ENCODE assay signal across 9 mouse cellular contexts in the genomic region with DNA sequence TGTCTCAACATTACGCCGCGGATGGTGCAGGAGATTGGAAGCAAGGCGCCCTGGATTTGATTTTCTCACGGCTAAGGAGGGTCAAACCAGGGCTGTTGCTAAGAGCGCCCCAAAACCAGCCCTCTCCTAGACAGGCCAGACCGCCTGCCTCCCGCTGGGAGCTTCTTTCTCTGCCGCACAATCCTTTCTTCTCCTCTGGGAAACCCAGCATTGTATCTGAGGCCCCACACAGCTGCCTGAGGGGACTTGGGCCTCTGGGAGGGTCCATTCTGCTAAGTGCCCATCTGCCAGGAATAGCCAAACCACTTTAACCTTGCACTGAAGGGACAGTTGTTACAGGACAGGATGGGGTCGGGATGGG. TPM values are rescaled to one million over a fixed set of nuclear protein-coding genes. Genes with fewer than 3 reads are reported as not detected.
DNase-seq lines count a peak whose midpoint lies in the region; ATAC-seq lines count a peak whose summit lies in the region.
"Had no signal": no experiment of that assay in that cellular context is flagged by ENCODE, and none has a peak within 500 bp of the region (broad histone marks: within the 10 kb centered on the region; RNA-seq: fewer than 3 reads in every experiment).

No protein-coding gene starts in this region.

- peak overlapping the region; percentile 70 for H3K9ac ChIP-seq in heart, embryonic 16.5 days (ENCODE audit: low read length)
- H3K9ac ChIP-seq in forebrain, embryonic 14.5 days (ENCODE audit: low read length): peak overlapping the region; percentile 82
- no peak overlapping the region for H3K9ac ChIP-seq in liver, embryonic 16.5 days (ENCODE audit: low read depth, low read length)

- H3K36me3 ChIP-seq in heart, embryonic 16.5 days (ENCODE audit: control insufficient read depth, insufficient read depth): peaks cover 3% of the 10 kb centered on the region; the same call in 1 of the 2 replicates
- peaks cover 29% of the 10 kb centered on the region for H3K36me3 ChIP-seq in forebrain, embryonic 14.5 days (ENCODE audit: control insufficient read depth, insufficient read depth, low read length)
- no peaks in the 10 kb centered on the region for H3K36me3 ChIP-seq in liver, embryonic 16.5 days (ENCODE audit: control insufficient read depth, insufficient read depth)

- no peak for DNase-seq in heart, postnatal 10 days
- peak; percentile 24 for DNase-seq in brain, embryonic 18.5 days (ENCODE audit: low read depth, low spot score)
- peak; percentile 74 for DNase-seq in forebrain, embryonic 14.5 days (ENCODE audit: low spot score)
- no peak for DNase-seq in urinary bladder, adult 2 months (ENCODE audit: low spot score)
- DNase-seq in left cerebral cortex, postnatal 14 days (ENCODE audit: low spot score in 2 of 2): no peak
- no peak for DNase-seq in adrenal gland, postnatal 25 days

- no peak overlapping the region for H3K27ac ChIP-seq in heart, embryonic 16.5 days (ENCODE audit: low read length)
- H3K27ac ChIP-seq in forebrain, embryonic 14.5 days (ENCODE audit: low read depth, low read length): peak overlapping the region; percentile 92
- no peak overlapping the region for H3K27ac ChIP-seq in liver, embryonic 16.5 days (ENCODE audit: low read length)

- no peaks in the 10 kb centered on the region for H3K27me3 ChIP-seq in heart, embryonic 16.5 days (ENCODE audit: control insufficient read depth, insufficient read depth, low read length)
- H3K27me3 ChIP-seq in forebrain, embryonic 14.5 days (replicated peaks; ENCODE audit: control insufficient read depth, insufficient read depth, low read length): no peaks in the 10 kb centered on the region
- peaks cover 14% of the 10 kb centered on the region for H3K27me3 ChIP-seq in liver, embryonic 16.5 days (ENCODE audit: control insufficient read depth, insufficient read depth, low read depth, low read length)
- H3K27me3 ChIP-seq: Patski had no signal

- intact Hi-C loops in heart, postnatal 10 days (cut with DNase I): no loop called here
- intact Hi-C loops in left cerebral cortex, postnatal 14 days (cut with DNase I): loop anchor here (2.0 kb wide), 1 partner anchor 40 kb away; no protein-coding TSS in a partner anchor

- H3K9me3 ChIP-seq in heart, embryonic 16.5 days (replicated peaks; ENCODE audit: control insufficient read depth, low read length): no peaks in the 10 kb centered on the region
- no peaks in the 10 kb centered on the region for H3K9me3 ChIP-seq in forebrain, embryonic 14.5 days (replicated peaks; ENCODE audit: control insufficient read depth, low read length)
- H3K9me3 ChIP-seq in liver, embryonic 16.5 days (replicated peaks; ENCODE audit: control insufficient read depth, low read length): no peaks in the 10 kb centered on the region

- peaks cover 10% of the 10 kb centered on the region; the same call in 1 of the 2 replicates for H3K4me1 ChIP-seq in heart, embryonic 16.5 days (ENCODE audit: control insufficient read depth, insufficient read depth, low read length)
- H3K4me1 ChIP-seq in forebrain, embryonic 14.5 days (ENCODE audit: control insufficient read depth, insufficient read depth, low read length): peaks cover 22% of the 10 kb centered on the region; the same call in 1 of the 2 replicates
- no peaks in the 10 kb centered on the region; the same call in 1 of the 2 replicates for H3K4me1 ChIP-seq in liver, embryonic 16.5 days (ENCODE audit: control insufficient read depth, low read depth, low read length)

- 0 out of 2 replicates have a peak, but pooled peaks have one; percentile 32 for ATAC-seq in heart, embryonic 16.5 days (replicated peaks; ENCODE audit: extremely low read depth, insufficient read depth, low FRiP score)
- peak; percentile 74 for ATAC-seq in forebrain, embryonic 14.5 days
- ATAC-seq in liver, embryonic 16.5 days (ENCODE audit: low read depth): no peak
- ATAC-seq: Patski had no signal

- WGBS in heart, embryonic 16.5 days: 5% methylated on average over 10 of the region's 10 CpGs
- 1% methylated on average over 10 of the region's 10 CpGs for WGBS in forebrain, embryonic 14.5 days
- 4% methylated on average over 10 of the region's 10 CpGs for WGBS in liver, embryonic 16.5 days (ENCODE audit: insufficient replicate concordance)

- peak overlapping the region; percentile 96 for H3K4me2 ChIP-seq in heart, embryonic 16.5 days (ENCODE audit: low read depth, low read length)
- peak overlapping the region; percentile 56 for H3K4me2 ChIP-seq in forebrain, embryonic 14.5 days (ENCODE audit: low read length)
- peak overlapping the region; percentile 61 for H3K4me2 ChIP-seq in liver, embryonic 16.5 days (ENCODE audit: low read depth, low read length)

- H3K4me3 ChIP-seq in heart, embryonic 16.5 days (ENCODE audit: low read length): peak overlapping the region; percentile 64
- H3K4me3 ChIP-seq in forebrain, embryonic 14.5 days (ENCODE audit: low read depth, low read length): peak overlapping the region; percentile 48
- H3K4me3 ChIP-seq in liver, embryonic 16.5 days (ENCODE audit: low read depth, low read length): peak overlapping the region; percentile 46

RNA-seq across cellular contexts. Expression of gene Tagln3, which starts 0.3 kb away (rescaled TPM):
- 2.2 and 2.4 TPM in 2 replicates for polyA plus RNA-seq in heart, embryonic 16.5 days (2015; fragmentation: Nextera tagmentation; extraction: Ambion mirVana)
- under 1 TPM; 0.20 to 0.22 TPM for total RNA-seq in heart, postnatal 10 days (2021)
- polyA plus RNA-seq in forebrain, embryonic 14.5 days (2014; fragmentation: Nextera tagmentation; extraction: Ambion mirVana): 538 and 598 TPM in 2 replicates
- polyA plus RNA-seq in liver, embryonic 16.5 days (2015; fragmentation: Nextera tagmentation; extraction: Ambion mirVana): 0.09 and 0.26 TPM in 2 replicates
- 1.4 and 2.0 TPM in 2 replicates for polyA plus RNA-seq in urinary bladder, adult 2 months (2012; rRNA removed)
- total RNA-seq in left cerebral cortex, postnatal 14 days (2021): 100 to 1,000 TPM; 302 to 304 TPM
- total RNA-seq in adrenal gland, postnatal 25 days (2021): 4.9 and 5.0 TPM in 2 replicates

RNA-seq across cellular contexts. Expression of gene Abhd10, which starts 18.0 kb away (rescaled TPM):
- polyA plus RNA-seq in heart, embryonic 16.5 days (2015; fragmentation: Nextera tagmentation; extraction: Ambion mirVana): 25.9 and 29.7 TPM in 2 replicates
- total RNA-seq in heart, postnatal 10 days (2021): 10 to 100 TPM; 19.2 TPM
- polyA plus RNA-seq in forebrain, embryonic 14.5 days (2014; fragmentation: Nextera tagmentation; extraction: Ambion mirVana): 38.4 and 41.2 TPM in 2 replicates
- 13.6 and 15.5 TPM in 2 replicates for polyA plus RNA-seq in liver, embryonic 16.5 days (2015; fragmentation: Nextera tagmentation; extraction: Ambion mirVana)
- polyA plus RNA-seq in urinary bladder, adult 2 months (2012; rRNA removed): 19.8 and 22.0 TPM in 2 replicates
- total RNA-seq in left cerebral cortex, postnatal 14 days (2021): 10 to 100 TPM; 20.1 to 22.5 TPM
- 23.3 and 30.0 TPM in 2 replicates for total RNA-seq in adrenal gland, postnatal 25 days (2021)

RNA-seq across cellular contexts. Expression of gene Tmprss7, which starts 31.3 kb away (rescaled TPM):
- polyA plus RNA-seq in heart, embryonic 16.5 days (2015; fragmentation: Nextera tagmentation; extraction: Ambion mirVana): not detected in 2 replicates
- not detected for total RNA-seq in heart, postnatal 10 days (2021)
- 0.41 and 0.73 TPM in 2 replicates for polyA plus RNA-seq in forebrain, embryonic 14.5 days (2014; fragmentation: Nextera tagmentation; extraction: Ambion mirVana)
- polyA plus RNA-seq in liver, embryonic 16.5 days (2015; fragmentation: Nextera tagmentation; extraction: Ambion mirVana): 0.11 and 0.13 TPM in 2 replicates
- 0.04 and 0.22 TPM in 2 replicates for polyA plus RNA-seq in urinary bladder, adult 2 months (2012; rRNA removed)
- total RNA-seq in left cerebral cortex, postnatal 14 days (2021): 1 to 10 TPM; 5.2 to 8.5 TPM
- 0.21 TPM in 1 of 2 replicates, not detected in the other for total RNA-seq in adrenal gland, postnatal 25 days (2021)
- polyA plus RNA-seq: Patski had no signal

Comparison
In these comparisons a context has a peak if more than half of its experiments do, and no peak if none do; other contexts are left out.
1. DNase-seq: peak in brain, embryonic 18.5 days (single experiment) and forebrain, embryonic 14.5 days (single experiment); none in heart, postnatal 10 days (0 of 2), urinary bladder, adult 2 months (single experiment), left cerebral cortex, postnatal 14 days (0 of 2) and adrenal gland, postnatal 25 days (single experiment).
2. RNA of gene Tagln3, which starts 0.3 kb away (polyA plus RNA-seq): 538 to 598 TPM in forebrain, embryonic 14.5 days; 2.2 to 2.4 TPM in heart, embryonic 16.5 days, 1.4 to 2.0 TPM in urinary bladder, adult 2 months and 0.09 to 0.26 TPM in liver, embryonic 16.5 days; every median in the first group is over 100 times any median in the second.
3. Peak in every context shown above with its lines, with median percentiles within 50 percentile points of each other: H3K4me2 ChIP-seq and H3K4me3 ChIP-seq.